Mouse (Mus musculus) MEL (cell line): ENCODE measurements around the gene Ociad2. TPM values are rescaled to one million over a fixed set of nuclear protein-coding genes. Genes with fewer than 3 reads are reported as not detected.

Experiments used
- DNase-seq: peaks from one replicate; pipeline ENCODE4 v3.0.0; 2011; ENCODE audit warnings: low read depth, low spot score
- H3K27ac ChIP-seq: 2 replicates; pipeline ENCODE4 v1.5.1; 2012; ENCODE audit warnings: low read depth, mild to moderate bottlenecking, control low read depth, low read length, moderate library complexity; ENCODE audit not compliant: control insufficient read depth
- H3K27me3 ChIP-seq, 2 experiments: fragments of 150-350 bp in 1 of 2; sonication (generic) in 1 of 2; 2 replicates each; pipeline ENCODE4 v1.6.1; 2012; ENCODE audit warnings: low read length in 2 of 2, mild to moderate bottlenecking in 2 of 2, improper control_type of control experiment in 1 of 2, moderate library complexity in 1 of 2; ENCODE audit not compliant: insufficient read depth in 2 of 2, control insufficient read depth in 1 of 2
- H3K36me3 ChIP-seq, 2 experiments: 2 replicates each; pipeline ENCODE4 v1.6.1; 2012 to 2014; ENCODE audit warnings: low read length in 2 of 2, improper control_type of control experiment in 1 of 2, inconsistent platforms in 1 of 2, mild to moderate bottlenecking in 1 of 2; ENCODE audit not compliant: insufficient read depth in 2 of 2, control insufficient read depth in 1 of 2
- H3K4me1 ChIP-seq, 2 experiments: fragments of 150-350 bp in 1 of 2; sonication (generic) in 1 of 2; 2 replicates each; pipeline ENCODE4 v1.6.1; 2012; ENCODE audit warnings: low read length in 2 of 2, improper control_type of control experiment in 1 of 2, mild to moderate bottlenecking in 1 of 2; ENCODE audit not compliant: insufficient read depth in 2 of 2, control insufficient read depth in 1 of 2
- H3K4me3 ChIP-seq, 2 experiments: fragments of 150-350 bp in 1 of 2; sonication (generic) in 1 of 2; 2 replicates each; pipeline ENCODE4 v1.5.1; 2012; ENCODE audit warnings: low read depth in 2 of 2, low read length in 2 of 2, mild to moderate bottlenecking in 2 of 2, moderate library complexity in 2 of 2, control low read depth in 1 of 2, improper control_type of control experiment in 1 of 2; ENCODE audit not compliant: control insufficient read depth in 1 of 2, insufficient read depth in 1 of 2
- H3K79me2 ChIP-seq: 2 replicates; pipeline ENCODE4 v1.6.1; 2012; ENCODE audit warnings: mild to moderate bottlenecking, low read length, moderate library complexity; ENCODE audit not compliant: control insufficient read depth, poor library complexity, insufficient read depth
- H3K9ac ChIP-seq: 2 replicates; pipeline ENCODE4 v1.6.1; 2012; ENCODE audit warnings: low read depth, mild to moderate bottlenecking, control low read depth, low read length, moderate library complexity; ENCODE audit not compliant: control insufficient read depth, poor library complexity, severe bottlenecking
- H3K9me3 ChIP-seq: fragments of 150-350 bp; sonication (generic); replicated peaks from 2 replicates; pipeline ENCODE4 v1.6.1; 2012; ENCODE audit warnings: mild to moderate bottlenecking, low read length, improper control_type of control experiment, moderate library complexity; ENCODE audit not compliant: insufficient read depth
- BHLHE40 ChIP-seq: IDR thresholded peaks from 2 replicates; pipeline ENCODE4 v1.6.1; 2012; ENCODE audit warnings: low read depth, mild to moderate bottlenecking, inconsistent platforms, low read length, improper control_type of control experiment, borderline replicate concordance
- CHD1 ChIP-seq: IDR thresholded peaks from 2 replicates; pipeline ENCODE4 v1.6.1; 2012; ENCODE audit warnings: low read depth, mild to moderate bottlenecking, inconsistent platforms, low read length, improper control_type of control experiment
- CHD2 ChIP-seq: IDR thresholded peaks from 2 replicates; pipeline ENCODE4 v1.6.1; 2011; ENCODE audit warnings: low read length, improper control_type of control experiment
- CTCF ChIP-seq, 3 experiments: IDR thresholded peaks in 2 of 3; conservative IDR thresholded peaks in 1 of 3; 2 replicates each; pipeline ENCODE4 v1.5.1; 2011 to 2012; ENCODE audit warnings: low read length in 3 of 3, low read depth in 2 of 3, mild to moderate bottlenecking in 2 of 3, improper control_type of control experiment in 1 of 3, inconsistent platforms in 1 of 3, mixed read lengths in 1 of 3, moderate library complexity in 1 of 3; ENCODE audit not compliant: control insufficient read depth in 1 of 3, insufficient read depth in 1 of 3, poor library complexity in 1 of 3, severe bottlenecking in 1 of 3
- E2F4 ChIP-seq: IDR thresholded peaks from 2 replicates; pipeline ENCODE4 v1.6.1; 2011; ENCODE audit warnings: low read depth, low read length, improper control_type of control experiment, borderline replicate concordance
- EP300 ChIP-seq, 2 experiments: IDR thresholded peaks; 2 replicates each; pipeline ENCODE4 v1.6.1; 2011; ENCODE audit warnings: improper control_type of control experiment in 2 of 2, low read length in 2 of 2, low read depth in 1 of 2, mild to moderate bottlenecking in 1 of 2
- GABPA ChIP-seq: IDR thresholded peaks from 2 replicates; pipeline ENCODE4 v1.6.1; 2012; ENCODE audit warnings: low read depth, mild to moderate bottlenecking, inconsistent platforms, low read length, improper control_type of control experiment, moderate library complexity
- GATA1 ChIP-seq: IDR thresholded peaks from 2 replicates; pipeline ENCODE4 v1.6.1; 2011; ENCODE audit warnings: low read depth, low read length, improper control_type of control experiment
- MAFK ChIP-seq: IDR thresholded peaks from 2 replicates; pipeline ENCODE4 v1.6.1; 2011; ENCODE audit warnings: low read depth, mild to moderate bottlenecking, low read length, improper control_type of control experiment, borderline replicate concordance
- MAX ChIP-seq: IDR thresholded peaks from 2 replicates; pipeline ENCODE4 v1.6.1; 2011; ENCODE audit warnings: low read length, improper control_type of control experiment
- MYB ChIP-seq: IDR thresholded peaks from 2 replicates; pipeline ENCODE4 v1.6.1; 2011; ENCODE audit warnings: mild to moderate bottlenecking, low read depth, low read length, improper control_type of control experiment
- MYC ChIP-seq: IDR thresholded peaks from 2 replicates; pipeline ENCODE4 v1.6.1; 2011; ENCODE audit warnings: low read depth, mild to moderate bottlenecking, low read length, improper control_type of control experiment, moderate library complexity
- NRF1 ChIP-seq: IDR thresholded peaks from 2 replicates; pipeline ENCODE4 v1.6.1; 2014; ENCODE audit warnings: low read depth, mild to moderate bottlenecking, inconsistent platforms, low read length, improper control_type of control experiment, moderate library complexity; ENCODE audit not compliant: poor library complexity, insufficient read depth, severe bottlenecking
- TAL1 ChIP-seq: IDR thresholded peaks from 2 replicates; pipeline ENCODE4 v1.6.1; 2012; ENCODE audit warnings: mild to moderate bottlenecking, inconsistent platforms, low read length, moderate library complexity, mixed read lengths
- ZKSCAN1 ChIP-seq: IDR thresholded peaks from 2 replicates; pipeline ENCODE4 v1.6.1; 2012; ENCODE audit warnings: low read depth, mild to moderate bottlenecking, inconsistent platforms, low read length, improper control_type of control experiment, moderate library complexity
- polyA plus RNA-seq, 2 experiments: library from polyadenylated mRNA; stranded (reverse) in 1 of 2; unstranded in 1 of 2; fragments of >175 nt in 1 of 2; fragments of >200 nt in 1 of 2; gene quantifications; 2 replicates each; pipeline versions ENCODE4 v1.2.1 to v1.2.4; 2012; ENCODE audit warnings: low replicate concordance in 2 of 2, low read depth in 1 of 2; ENCODE audit not compliant: insufficient read length in 2 of 2, insufficient read depth in 1 of 2, missing spikeins in 1 of 2
- total RNA-seq: library from RNA; depleted of rRNA; stranded (reverse); fragments of 300-350 nt; gene quantifications from 2 replicates; pipeline ENCODE4 v1.2.3, GENCODE M21; 2012

Gene Ociad2
- total and polyA plus RNA-seq, 3 experiments, result 3.9 to 11.0 TPM; not detected in 1

DNA sequence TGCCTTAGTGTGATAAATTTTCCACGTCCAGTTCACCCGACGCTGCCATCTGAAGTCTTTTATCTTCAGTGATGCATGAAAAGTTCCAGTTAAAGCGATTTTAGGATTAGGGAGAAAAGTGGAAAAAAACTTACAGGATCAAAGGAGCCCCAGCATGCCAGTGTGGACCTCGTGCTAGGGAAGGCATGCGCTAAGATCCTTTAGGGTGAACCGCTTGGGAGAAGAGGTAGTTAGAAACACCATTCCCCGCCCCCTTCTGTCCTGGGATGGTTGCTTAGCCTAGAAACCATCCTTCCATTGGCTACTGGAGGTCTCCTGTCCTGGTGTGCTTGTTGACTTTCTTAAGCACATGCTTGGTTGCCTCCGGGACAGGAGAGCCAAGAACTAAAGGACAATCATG is 35.2 kb upstream of the Ociad2 start:
- peaks cover 3 to 8% of the 10 kb centered on the region in 2 experiments; a peak in 3 of 4 replicates for H3K4me1 ChIP-seq
- no peak overlapping the region for H3K27ac ChIP-seq
- no peak for DNase-seq
- no peaks in the 10 kb centered on the region for H3K9me3 ChIP-seq
- H3K79me2 ChIP-seq, result no peaks in the 10 kb centered on the region
- TF ChIP-seq EP300 (IDR thresholded peaks at IDR 0.05; ENCODE audit: low read depth in 1 of 2, low read length in 2 of 2) (no peak), MAX (no peak), CHD1 (no peak), MYC (no peak), MYB (no peak), CHD2 (no peak), GABPA (no peak), BHLHE40 (no peak), NRF1 (no peak), TAL1 (no peak), E2F4 (no peak), MAFK (no peak)
- TF ChIP-seq, all 39 proteins: peak for 0
- Histone ChIP-seq H3K36me3 (peaks cover 0 to 3% of the 10 kb centered on the region in 2 experiments; a peak in 1 of 4 replicates), H3K9ac (no peak overlapping the region), H3K27me3 (0 out of 4 replicates have a peak, but pooled peaks cover 0 to 1% of the 10 kb centered on the region in 2 experiments), H3K4me3 (no peak overlapping the region)

DNA sequence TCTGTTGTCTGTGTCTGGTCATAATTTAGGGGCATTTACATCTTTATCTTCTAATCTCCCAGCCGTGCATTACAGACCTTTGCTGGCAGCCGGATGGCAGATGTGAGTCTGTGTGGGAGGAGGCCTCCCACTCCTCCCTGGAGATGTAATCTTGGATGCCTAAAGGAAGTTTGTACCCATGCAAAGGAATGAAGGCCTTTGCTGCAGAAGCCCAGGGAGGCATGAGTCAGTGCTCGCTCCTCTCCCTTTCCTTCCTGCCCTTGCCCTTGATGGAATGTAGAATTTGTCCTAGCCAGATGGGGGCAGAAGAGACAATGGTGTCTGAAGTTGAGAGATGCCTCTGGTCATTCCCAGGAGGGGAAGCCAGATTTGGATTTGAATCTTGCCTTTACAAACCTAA is 32.4 kb upstream of the Ociad2 start:
- H3K27me3 ChIP-seq, result 0 out of 4 replicates have a peak, but pooled peaks cover 0 to 1% of the 10 kb centered on the region in 2 experiments
- no peak overlapping the region for H3K4me3 ChIP-seq
- no peak overlapping the region for H3K9ac ChIP-seq
- peaks cover 3 to 8% of the 10 kb centered on the region in 2 experiments; a peak in 3 of 4 replicates for H3K4me1 ChIP-seq
- TF ChIP-seq CTCF (IDR thresholded peaks at IDR 0.05 in 2 of 3, conservative IDR thresholded peaks at IDR 0.05 in 1 of 3; ENCODE audit: control insufficient read depth in 1 of 3, insufficient read depth in 1 of 3, low read depth in 2 of 3, low read length in 3 of 3, poor library complexity in 1 of 3, severe bottlenecking in 1 of 3) (peak in 1 of 3 experiments; percentile 24; a peak in 1 of 6 replicates), ZKSCAN1 (no peak), GATA1 (0 out of 2 replicates have a peak, but pooled peaks have one; percentile 18), EP300 (IDR thresholded peaks at IDR 0.05; ENCODE audit: low read depth in 1 of 2, low read length in 2 of 2) (peak in 1 of 2 experiments; percentile 24; a peak in 1 of 4 replicates)
- H3K79me2 ChIP-seq, result no peaks in the 10 kb centered on the region
- peaks cover 0 to 3% of the 10 kb centered on the region in 2 experiments; a peak in 1 of 4 replicates for H3K36me3 ChIP-seq
- no peak overlapping the region for H3K27ac ChIP-seq
- no peaks in the 10 kb centered on the region for H3K9me3 ChIP-seq
- DNase-seq, result no peak
